Mouse (Mus musculus) CH12.LX (cell line): ENCODE data around the gene Brsk2.

ENCODE experiments used
- CTCF ChIP-seq, 2 experiments: IDR thresholded peaks in 1 of 2; conservative IDR thresholded peaks in 1 of 2; 2 replicates each; pipeline ENCODE4 v1.5.1; 2011 to 2012; ENCODE audit warnings: low read depth in 2 of 2, low read length in 2 of 2, improper control_type of control experiment in 1 of 2, inconsistent platforms in 1 of 2, mild to moderate bottlenecking in 1 of 2, moderate library complexity in 1 of 2
- GABPA ChIP-seq: IDR thresholded peaks from 2 replicates; pipeline ENCODE4 v1.6.1; 2012; ENCODE audit warnings: low read depth, low read length, improper control_type of control experiment, inconsistent platforms; ENCODE audit not compliant: insufficient replicate concordance
- MXI1 ChIP-seq: IDR thresholded peaks from 2 replicates; pipeline ENCODE4 v1.6.1; 2011; ENCODE audit warnings: mild to moderate bottlenecking, low read depth, low read length, improper control_type of control experiment
- USF2 ChIP-seq: conservative IDR thresholded peaks from 2 replicates; pipeline ENCODE4 v1.6.1; 2011; ENCODE audit warnings: low read depth, low read length, improper control_type of control experiment

GRCm38 (mm10) chr7:141953616-141954015, 4.1 kb downstream of the Brsk2 start:
- TF ChIP-seq USF2 = no peak
- no peak for TF ChIP-seq MXI1
- TF ChIP-seq CTCF (conservative IDR thresholded peaks at IDR 0.05 in 1 of 2, IDR thresholded peaks at IDR 0.05 in 1 of 2; ENCODE audit: low read depth in 2 of 2, low read length in 2 of 2) = no peak
- TF ChIP-seq GABPA = no peak
